Mouse (Mus musculus) left cerebral cortex, postnatal 36 days (tissue): ENCODE measurements around the gene Engase. TPM values are rescaled to one million over a fixed set of nuclear protein-coding genes. Genes with fewer than 3 reads are reported as not detected.

ENCODE experiments used
- DNase-seq, 2 experiments: peaks; one replicate each; pipeline ENCODE4 v3.0.0; 2021 to 2022; ENCODE audit warnings: low spot score in 2 of 2, mixed read lengths in 1 of 2
- intact Hi-C: fragments of 180-260 bp; cut with DNase I; formaldehyde crosslinking; loops from one replicate; pipeline ENCODE4 v1.15.1; 2025
- total RNA-seq, 2 experiments: library from RNA; stranded (reverse); gene quantifications; 2 replicates each; pipeline ENCODE4 v1.2.3; 2021

Gene Engase
- total RNA-seq, 2 experiments from 2014 or later = 10.8 to 11.1 TPM

- DNase-seq = no peak
- intact Hi-C loops = no loop called here
Measured at GRCm38 (mm10) chr11:118517924-118518323, 41.3 kb downstream of the Engase start.

DNA sequence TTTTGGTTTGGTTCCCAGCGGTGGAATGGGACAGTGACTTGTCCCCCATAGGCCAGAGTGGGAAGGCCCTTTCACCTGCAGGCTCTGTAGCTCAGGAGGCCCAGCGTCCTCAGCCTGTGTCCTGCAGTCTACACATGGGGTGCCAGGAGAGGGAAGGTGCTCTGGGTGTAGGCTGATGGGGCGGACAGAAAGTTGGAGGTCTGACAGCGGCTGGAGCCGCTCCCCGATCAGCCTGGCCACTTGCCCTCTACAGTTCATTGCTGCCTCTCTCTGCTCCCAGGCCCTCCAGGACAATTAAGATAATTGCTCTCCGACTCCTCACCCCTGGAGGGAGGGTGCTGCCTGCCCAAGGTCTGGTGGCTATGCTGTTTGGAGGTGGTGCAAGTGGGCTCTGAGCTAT, 42.1 kb downstream of the Engase start:
- no peak for DNase-seq
- intact Hi-C loops = no loop called here

- no peak for DNase-seq
- intact Hi-C loops = no loop called here
Measured at GRCm38 (mm10) chr11:118520251-118520650, 43.6 kb downstream of the Engase start.

DNA sequence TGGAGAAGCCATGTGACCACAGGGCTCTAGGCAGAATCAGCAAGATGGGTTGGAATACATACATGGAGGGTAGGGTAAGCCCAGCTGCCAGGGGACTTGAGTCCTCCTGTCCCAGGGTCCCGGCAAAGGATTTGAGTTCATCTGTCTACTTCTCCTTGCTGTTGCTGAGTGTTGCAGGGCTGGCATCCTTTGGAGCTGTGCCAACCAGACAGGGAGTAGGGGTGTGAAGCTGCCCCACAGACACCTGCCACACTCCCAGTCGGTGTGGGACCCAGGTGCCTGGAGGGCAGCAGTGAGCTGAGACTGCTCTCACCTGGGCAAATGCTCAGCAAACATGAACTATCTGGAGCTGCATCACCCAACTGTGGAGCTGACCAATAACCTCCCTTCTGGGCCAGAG, 44.3 kb downstream of the Engase start:
- intact Hi-C loops = no loop called here
- no peak for DNase-seq

GRCm38 (mm10) chr11:118523496-118524145, 47.0 kb downstream of the Engase start:
- intact Hi-C loops = no loop called here
- peak in 1 of 2 experiments; percentile 31 for DNase-seq

GRCm38 (mm10) chr11:118525059-118525458, 48.4 kb downstream of the Engase start:
- DNase-seq = no peak
- intact Hi-C loops = no loop called here

GRCm38 (mm10) chr11:118528761-118529160, 52.1 kb downstream of the Engase start:
- intact Hi-C loops = no loop called here
- no peak for DNase-seq

GRCm38 (mm10) chr11:118530313-118530712, 53.7 kb downstream of the Engase start:
- DNase-seq = no peak
- intact Hi-C loops = no loop called here

GRCm38 (mm10) chr11:118534382-118535092, 57.9 kb downstream of the Engase start:
- no peak for DNase-seq
- intact Hi-C loops = no loop called here

GRCm38 (mm10) chr11:118538008-118538407, 61.4 kb downstream of the Engase start:
- DNase-seq = no peak
- intact Hi-C loops = no loop called here

Other genes starting within 250 kb of the Engase start
- 10 to 100 TPM; 65.9 to 67.3 TPM for gene Cyth1, start 228.2 kb upstream of the Engase start, total RNA-seq
- gene Usp36, start 186.6 kb upstream of the Engase start, total RNA-seq = 10 to 100 TPM; 26.8 to 32.2 TPM
- gene Cep295nl, start 134.3 kb upstream of the Engase start, total RNA-seq = 1 to 10 TPM; 1.3 to 1.8 TPM
- gene Timp2, start 121.1 kb upstream of the Engase start, total RNA-seq = 100 to 1,000 TPM; 214 to 247 TPM
- 10 to 100 TPM; 20.5 to 21.2 TPM for gene Lgals3bp, start 74.7 kb upstream of the Engase start, total RNA-seq
- 10 to 100 TPM; 36.5 to 37.0 TPM for gene Cant1, start 57.7 kb upstream of the Engase start, total RNA-seq
- gene C1qtnf1, start 48.6 kb upstream of the Engase start, total RNA-seq = 1 to 10 TPM; 4.6 to 4.9 TPM